Mouse (Mus musculus) intestine, postnatal 0 days (tissue): ENCODE results near the gene Themis3. TPM values are rescaled to one million over a fixed set of nuclear protein-coding genes. Genes with fewer than 3 reads are reported as not detected.

Experiments used
- ATAC-seq: fragments of 200-750 bp; cut with Nextera tagmentation; 2 replicates; pipeline ENCODE4 v1.8.0; 2017; ENCODE audit warnings: mild to moderate bottlenecking, moderate TSS enrichment, moderate library complexity
- H3K27ac ChIP-seq: fragments of 300-500 bp; sonication (generic); 2 replicates; pipeline ENCODE4 v1.5.1; 2014; ENCODE audit warnings: mild to moderate bottlenecking, low read depth, low read length, moderate library complexity
- H3K27me3 ChIP-seq: fragments of 300-500 bp; sonication (generic); replicated peaks from 2 replicates; pipeline ENCODE4 v1.6.1; 2014; ENCODE audit warnings: low read length, mixed read lengths; ENCODE audit not compliant: control insufficient read depth, insufficient read depth
- H3K36me3 ChIP-seq: fragments of 300-500 bp; sonication (generic); 2 replicates; pipeline ENCODE4 v1.6.1; 2014; ENCODE audit warnings: mild to moderate bottlenecking, moderate library complexity; ENCODE audit not compliant: control insufficient read depth, insufficient read depth
- H3K4me1 ChIP-seq: fragments of 300-500 bp; sonication (generic); replicated peaks from 2 replicates; pipeline ENCODE4 v1.6.1; 2014; ENCODE audit warnings: antibody characterized with exemption, low read length, mixed read lengths; ENCODE audit not compliant: control insufficient read depth, insufficient read depth
- H3K4me2 ChIP-seq: fragments of 300-500 bp; sonication (generic); replicated peaks from 2 replicates; pipeline ENCODE4 v1.6.1; 2014; ENCODE audit warnings: low read depth, mild to moderate bottlenecking, moderate library complexity
- H3K4me3 ChIP-seq: fragments of 300-500 bp; sonication (generic); 2 replicates; pipeline ENCODE4 v1.5.1; 2014; ENCODE audit warnings: low read depth, low read length
- H3K9ac ChIP-seq: fragments of 300-500 bp; sonication (generic); 2 replicates; pipeline ENCODE4 v1.6.1; 2014; ENCODE audit warnings: mild to moderate bottlenecking, low read depth, low read length
- H3K9me3 ChIP-seq: fragments of 300-500 bp; sonication (generic); 2 replicates; pipeline ENCODE4 v1.6.1; 2016; ENCODE audit warnings: mixed run types; ENCODE audit not compliant: control insufficient read depth
- CTCF ChIP-seq: sonication (generic); IDR thresholded peaks from 2 replicates; pipeline ENCODE4 v1.5.1; 2016; ENCODE audit warnings: low read depth, mild to moderate bottlenecking, control low read depth, antibody characterized with exemption, moderate library complexity
- WGBS: fragments of 180-500 bp; shearing (Covaris S2); extraction: QIAGEN DNeasy Blood & Tissue Kit; methylation state at CpG from one replicate; pipeline ENCODE4 v1.1.7; 2014; 5-methylcytosine and 5-hydroxymethylcytosine counted together
- polyA plus RNA-seq: library from polyadenylated mRNA; unstranded; fragments of >200 nt; fragmentation: Nextera tagmentation; extraction: Ambion mirVana; gene quantifications from 2 replicates; pipeline ENCODE4 v1.2.1, GENCODE M21; 2015

Gene Themis3
- polyA plus RNA-seq, 1 experiment from 2014 or later: 25.7 TPM

DNA sequence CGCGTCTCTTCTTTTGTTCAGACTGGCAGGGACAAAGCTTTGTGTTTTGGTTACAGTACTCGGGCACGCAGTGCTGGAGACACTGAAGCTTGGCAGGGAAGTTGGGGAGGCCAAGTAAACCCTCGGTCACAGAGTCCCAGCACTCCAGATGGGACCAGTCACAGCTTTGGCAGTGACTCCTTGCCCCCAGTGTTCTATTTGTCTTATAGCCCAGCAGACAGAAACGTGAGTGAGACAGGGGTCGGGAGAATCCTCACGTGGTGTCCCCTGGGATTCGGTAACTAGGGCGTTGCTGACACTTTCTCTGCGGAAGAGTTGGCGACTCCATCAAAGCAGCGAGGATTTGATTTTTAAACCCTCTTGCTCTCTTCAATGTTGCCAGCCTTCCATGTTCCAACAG lies 8.3 kb downstream of the Themis3 start:
- Histone ChIP-seq H3K27ac (no peak overlapping the region), H3K4me3 (no peak overlapping the region), H3K4me2 (no peak overlapping the region), H3K36me3 (peaks cover 6% of the 10 kb centered on the region; the same call in 1 of the 2 replicates), H3K9ac (no peak overlapping the region), H3K27me3 (no peaks in the 10 kb centered on the region), H3K9me3 (no peaks in the 10 kb centered on the region), H3K4me1 (0 out of 2 replicates have a peak, but pooled peaks cover 6% of the 10 kb centered on the region)
- TF ChIP-seq CTCF: no peak
- ATAC-seq: no peak
- 78% methylated on average over 13 of the region's 13 CpGs for WGBS

DNA sequence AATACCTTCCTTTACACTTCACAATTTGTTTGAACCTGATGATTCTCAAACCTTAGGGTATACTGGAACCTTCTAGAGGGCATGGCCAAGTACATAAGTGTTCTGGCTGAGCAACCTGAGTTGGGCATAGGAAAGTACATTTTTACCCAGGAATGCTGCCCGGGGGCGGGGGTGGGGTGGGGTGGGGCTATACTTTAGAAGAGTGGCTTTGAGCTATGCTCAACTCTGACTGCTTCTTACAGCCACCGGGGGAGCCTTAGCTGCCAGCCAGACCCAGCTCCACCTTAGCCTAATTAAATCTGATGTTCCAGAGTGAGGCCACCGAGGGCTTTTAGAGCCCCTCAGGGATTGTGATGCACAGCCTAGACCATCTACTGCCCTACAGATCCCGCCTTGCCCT lies 13.4 kb downstream of the Themis3 start:
- Histone ChIP-seq H3K27ac (no peak overlapping the region), H3K4me3 (no peak overlapping the region), H3K9ac (no peak overlapping the region), H3K27me3 (no peaks in the 10 kb centered on the region), H3K36me3 (peaks cover 3% of the 10 kb centered on the region; the same call in 1 of the 2 replicates), H3K4me2 (no peak overlapping the region), H3K4me1 (no peaks in the 10 kb centered on the region), H3K9me3 (no peaks in the 10 kb centered on the region)
- 84% methylated on average over 5 of the region's 5 CpGs for WGBS
- no peak for TF ChIP-seq CTCF
- no peak for ATAC-seq

DNA sequence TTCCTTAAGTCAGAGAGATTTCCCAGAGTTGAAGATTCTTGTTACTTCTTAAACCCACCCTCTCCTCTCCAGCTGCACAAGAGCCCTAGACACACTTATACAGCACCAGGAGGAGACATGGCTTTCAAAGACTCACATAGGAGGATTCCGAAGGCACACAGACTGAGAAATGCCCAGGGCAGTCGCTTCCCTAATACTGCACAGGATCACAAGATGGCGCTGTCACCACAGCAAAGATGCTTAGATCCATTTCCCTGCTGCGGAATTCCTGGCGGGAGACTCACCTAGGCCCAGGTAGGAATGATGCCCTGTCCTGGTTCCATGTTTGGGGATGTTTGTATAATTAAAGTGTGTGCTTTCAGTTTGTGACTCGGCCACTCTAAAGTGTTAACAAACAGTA lies 16.4 kb downstream of the Themis3 start:
- H3K9me3 ChIP-seq: no peaks in the 10 kb centered on the region
- peak; percentile 90 for TF ChIP-seq CTCF
- no peak overlapping the region for H3K4me2 ChIP-seq
- H3K27ac ChIP-seq: no peak overlapping the region
- peak; percentile 53; the same call in 1 of the 2 replicates for ATAC-seq
- H3K36me3 ChIP-seq: no peaks in the 10 kb centered on the region; the same call in 1 of the 2 replicates
- H3K4me3 ChIP-seq: no peak overlapping the region
- H3K4me1 ChIP-seq: no peaks in the 10 kb centered on the region
- 11% methylated on average over 6 of the region's 6 CpGs for WGBS
- no peaks in the 10 kb centered on the region for H3K27me3 ChIP-seq
- H3K9ac ChIP-seq: no peak overlapping the region

DNA sequence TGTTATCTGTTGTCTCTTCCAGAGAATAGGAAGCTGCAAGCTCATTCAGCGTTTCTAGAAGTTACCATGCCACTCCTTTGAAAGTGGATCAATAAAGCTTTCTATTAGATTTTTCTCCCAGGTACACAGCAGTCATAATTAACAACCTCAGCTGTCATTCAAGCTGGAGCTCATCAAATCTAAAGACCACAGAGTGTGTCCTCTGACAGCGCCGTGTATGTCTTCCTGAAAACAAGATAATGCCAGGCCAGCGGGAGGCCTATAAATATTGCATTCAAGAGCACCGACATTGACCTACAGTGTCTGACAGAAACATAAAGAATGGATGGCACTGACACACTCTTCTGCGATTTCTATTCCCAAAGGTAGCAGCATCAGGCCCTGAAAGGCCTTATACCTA lies 16.9 kb downstream of the Themis3 start:
- 68% methylated on average over 6 of the region's 6 CpGs for WGBS
- Histone ChIP-seq H3K4me3 (no peak overlapping the region), H3K4me2 (no peak overlapping the region), H3K27ac (no peak overlapping the region), H3K27me3 (no peaks in the 10 kb centered on the region), H3K9ac (no peak overlapping the region), H3K4me1 (no peaks in the 10 kb centered on the region), H3K36me3 (no peaks in the 10 kb centered on the region; the same call in 1 of the 2 replicates), H3K9me3 (no peaks in the 10 kb centered on the region)
- ATAC-seq: no peak
- TF ChIP-seq CTCF: no peak

DNA sequence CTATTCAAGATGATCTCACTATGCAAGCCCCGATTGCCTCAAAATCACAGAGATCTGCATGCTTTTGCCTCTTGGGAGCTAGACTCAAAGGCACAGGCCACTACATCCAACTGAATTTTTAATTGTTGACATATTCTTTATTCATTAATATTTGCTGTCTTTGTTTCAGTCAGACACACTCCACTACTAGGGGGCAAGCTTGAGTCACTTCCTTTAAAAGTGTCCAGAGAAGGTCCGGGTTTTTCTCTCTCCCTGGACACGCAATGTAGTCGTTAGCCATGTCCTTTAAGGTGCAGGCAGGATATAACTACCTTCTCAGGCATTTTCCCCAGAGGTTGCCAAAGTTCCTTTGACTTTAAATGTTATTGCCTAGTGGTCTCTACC lies 21.8 kb downstream of the Themis3 start:
- no peak overlapping the region for H3K4me3 ChIP-seq
- ATAC-seq: no peak
- WGBS: 75% methylated on average over 4 of the region's 4 CpGs
- 0 out of 2 replicates have a peak, but pooled peaks have one; percentile 9 for TF ChIP-seq CTCF
- H3K4me2 ChIP-seq: no peak overlapping the region
- H3K9me3 ChIP-seq: no peaks in the 10 kb centered on the region
- no peaks in the 10 kb centered on the region; the same call in 1 of the 2 replicates for H3K36me3 ChIP-seq
- H3K27me3 ChIP-seq: no peaks in the 10 kb centered on the region
- no peak overlapping the region for H3K9ac ChIP-seq
- H3K27ac ChIP-seq: no peak overlapping the region
- no peaks in the 10 kb centered on the region for H3K4me1 ChIP-seq

DNA sequence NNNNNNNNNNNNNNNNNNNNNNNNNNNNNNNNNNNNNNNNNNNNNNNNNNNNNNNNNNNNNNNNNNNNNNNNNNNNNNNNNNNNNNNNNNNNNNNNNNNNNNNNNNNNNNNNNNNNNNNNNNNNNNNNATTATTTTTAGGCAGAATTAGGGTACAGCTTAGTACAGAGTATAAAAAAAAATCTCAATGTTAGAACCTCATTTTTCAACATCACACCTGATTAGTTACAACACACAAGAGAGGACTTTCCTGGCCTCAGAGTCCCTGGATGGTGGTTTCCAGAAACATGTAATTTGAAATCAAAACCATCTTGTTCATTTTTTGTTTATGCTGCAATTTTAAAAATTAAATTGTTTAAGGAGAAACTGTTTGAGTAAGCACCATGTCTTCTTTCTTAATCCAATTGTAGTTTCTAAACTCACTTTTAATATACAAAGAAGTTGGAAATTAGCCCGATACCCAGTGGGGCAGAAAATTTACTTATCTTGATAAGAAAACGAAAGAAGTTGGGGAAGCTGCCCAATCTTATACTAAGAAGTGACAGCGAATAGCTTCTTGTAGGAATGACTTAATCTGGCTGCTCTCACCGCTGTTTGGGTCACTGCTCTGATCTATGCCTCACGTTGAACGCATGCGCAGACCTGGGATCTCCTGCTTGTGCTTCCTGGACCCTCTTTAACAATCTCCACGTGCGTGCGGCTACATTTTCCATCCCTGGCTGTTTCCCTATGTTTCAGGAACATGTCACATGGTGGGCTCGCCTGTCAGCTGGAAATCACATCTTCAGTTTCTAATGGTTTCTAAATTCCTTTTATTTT lies 22.4 kb downstream of the Themis3 start:
- no peaks in the 10 kb centered on the region for H3K27me3 ChIP-seq
- 70% methylated on average over 11 of the region's 11 CpGs for WGBS

More for the DNA sequence above, 22.4 kb downstream of the Themis3 start:
- Histone ChIP-seq H3K9me3 (no peaks in the 10 kb centered on the region), H3K4me2 (no peak overlapping the region), H3K9ac (no peak overlapping the region), H3K27ac (no peak overlapping the region), H3K36me3 (no peaks in the 10 kb centered on the region; the same call in 1 of the 2 replicates), H3K4me1 (no peaks in the 10 kb centered on the region), H3K4me3 (no peak overlapping the region)
- no peak for TF ChIP-seq CTCF
- no peak for ATAC-seq
